Mouse (Mus musculus) hindbrain, embryonic 11.5 days (tissue): ENCODE measurements around the gene Syt14. TPM values are rescaled to one million over a fixed set of nuclear protein-coding genes. Genes with fewer than 3 reads are reported as not detected.

Experiments used
- ATAC-seq: fragments of 200-750 bp; cut with Nextera tagmentation; 2 replicates; pipeline ENCODE4 v1.8.0; 2017; ENCODE audit warnings: mild to moderate bottlenecking, moderate TSS enrichment, moderate library complexity; ENCODE audit not compliant: low FRiP score
- DNase-seq: peaks from one replicate; pipeline ENCODE4 v3.0.0-alpha.2; 2015; ENCODE audit warnings: low spot score
- H3K27ac ChIP-seq: fragments of 300-500 bp; sonication (generic); 2 replicates; pipeline ENCODE4 v1.5.1; 2014; ENCODE audit warnings: mild to moderate bottlenecking, low read depth, low read length
- H3K27me3 ChIP-seq: fragments of 300-500 bp; sonication (generic); 2 replicates; pipeline ENCODE4 v1.6.1; 2014; ENCODE audit warnings: mild to moderate bottlenecking, low read length, moderate library complexity, mixed read lengths; ENCODE audit not compliant: control insufficient read depth, insufficient read depth
- H3K36me3 ChIP-seq: fragments of 300-500 bp; sonication (generic); 2 replicates; pipeline ENCODE4 v1.6.1; 2014; ENCODE audit warnings: mild to moderate bottlenecking, low read length, moderate library complexity, mixed read lengths; ENCODE audit not compliant: control insufficient read depth, insufficient read depth
- H3K4me1 ChIP-seq: fragments of 300-500 bp; sonication (generic); replicated peaks from 2 replicates; pipeline ENCODE4 v1.6.1; 2014; ENCODE audit warnings: low read length, mixed read lengths; ENCODE audit not compliant: control insufficient read depth, insufficient read depth
- H3K4me2 ChIP-seq: fragments of 300-500 bp; sonication (generic); replicated peaks from 2 replicates; pipeline ENCODE4 v1.6.1; 2014; ENCODE audit warnings: mild to moderate bottlenecking, low read depth, low read length
- H3K4me3 ChIP-seq: fragments of 300-500 bp; sonication (generic); 2 replicates; pipeline ENCODE4 v1.5.1; 2014; ENCODE audit warnings: low read depth, low read length
- H3K9ac ChIP-seq: fragments of 300-500 bp; sonication (generic); 2 replicates; pipeline ENCODE4 v1.6.1; 2014; ENCODE audit warnings: low read depth, low read length
- H3K9me3 ChIP-seq: fragments of 300-500 bp; sonication (generic); 2 replicates; pipeline ENCODE4 v1.6.1; 2016; ENCODE audit warnings: low read length; ENCODE audit not compliant: control insufficient read depth
- WGBS: fragments of 180-500 bp; shearing (Covaris S2); extraction: QIAGEN DNeasy Blood & Tissue Kit; methylation state at CpG from one replicate; pipeline ENCODE4 v1.1.7; 2014; 5-methylcytosine and 5-hydroxymethylcytosine counted together
- polyA plus RNA-seq: library from polyadenylated mRNA; unstranded; fragments of >200 nt; fragmentation: Nextera tagmentation; extraction: Ambion mirVana; gene quantifications from 2 replicates; pipeline ENCODE4 v1.2.1, GENCODE M21; 2014

Gene Syt14
- 7.4 and 8.7 TPM in 2 replicates for polyA plus RNA-seq

DNA sequence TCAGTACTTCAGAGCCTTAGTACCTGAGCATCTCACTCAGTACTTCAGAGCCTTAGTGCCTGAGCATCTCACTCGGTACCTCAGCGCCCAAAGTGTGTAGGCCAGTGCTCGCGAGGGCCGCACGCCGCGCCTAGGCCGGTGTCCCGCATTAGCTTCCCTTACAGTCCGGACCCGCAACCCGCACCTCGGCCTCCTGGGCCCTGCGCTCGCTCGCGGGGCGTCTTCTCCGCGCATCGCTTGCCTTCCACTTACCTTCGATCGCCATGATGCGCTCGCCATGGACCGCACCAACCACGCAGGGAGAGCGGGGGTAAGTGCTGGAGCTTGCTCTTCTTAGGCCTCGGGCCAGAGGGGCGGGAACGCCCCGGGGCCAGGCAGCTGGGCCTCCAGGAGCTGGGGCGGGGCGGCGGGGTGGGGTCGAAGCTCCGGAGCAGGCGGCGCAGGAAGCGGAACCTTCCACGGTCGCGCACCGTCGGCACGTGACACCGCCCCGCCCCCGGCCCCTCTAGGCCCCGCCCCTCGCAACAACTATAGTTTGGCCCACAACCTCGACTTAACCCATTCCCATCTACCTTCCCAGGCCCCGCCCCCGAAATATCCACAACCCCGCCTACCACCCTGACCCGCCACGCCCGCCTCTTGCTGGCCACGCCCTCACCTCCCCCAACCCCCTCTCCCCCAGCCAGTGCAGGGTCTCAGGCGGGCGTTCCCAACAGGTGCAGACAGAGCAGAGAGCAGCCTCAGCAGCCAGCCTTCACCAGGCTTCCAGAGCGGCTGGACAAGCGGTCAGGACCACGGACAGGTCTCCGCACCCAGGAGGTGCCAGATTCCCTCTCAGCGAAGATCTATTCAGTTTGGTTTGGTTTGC, at the start of gene Syt14:
Gene Syt14 (minus strand): TSS at position 405 of the 868 bp plus-strand sequence.
- WGBS, result under 1% methylated on average over 62 of the region's 67 CpGs
- peak within 1 kb of the TSS; percentile 51; the same call in 1 of the 2 replicates for H3K27ac ChIP-seq
- peak within 1 kb of the TSS; percentile 65 for H3K4me2 ChIP-seq
- 0 out of 2 replicates have a peak, but pooled peaks cover 6% of the 10 kb centered on the region for H3K4me1 ChIP-seq
- DNase-seq (peak; percentile 88), ATAC-seq (peak; percentile 95)
- no peaks in the 10 kb centered on the region for H3K27me3 ChIP-seq
- H3K9ac ChIP-seq, result peak within 1 kb of the TSS; percentile 62
- no peaks in the 10 kb centered on the region for H3K36me3 ChIP-seq
- H3K9me3 ChIP-seq, result no peaks in the 10 kb centered on the region
- peak within 1 kb of the TSS; percentile 62 for H3K4me3 ChIP-seq

DNA sequence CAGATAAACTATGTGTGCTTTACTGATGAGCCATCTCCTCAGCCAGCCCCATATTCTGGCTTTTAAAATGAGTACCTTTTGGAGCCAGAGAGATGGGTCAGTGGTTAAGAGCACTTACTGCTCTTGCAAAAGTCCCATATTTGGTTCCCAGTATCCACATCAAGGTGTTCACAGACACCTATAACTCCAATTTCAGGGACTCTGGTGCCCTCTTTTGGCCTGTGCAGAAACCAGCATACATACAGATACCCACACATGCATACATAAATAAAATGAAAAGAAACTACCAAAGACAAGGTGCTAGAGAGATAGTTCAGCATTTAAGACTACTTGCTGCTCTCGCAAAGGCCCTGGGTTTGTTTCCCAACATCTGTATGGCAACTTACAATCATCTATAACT, 48.4 kb upstream of the Syt14 start:
- H3K36me3 ChIP-seq, result no peaks in the 10 kb centered on the region
- no peaks in the 10 kb centered on the region for H3K9me3 ChIP-seq
- DNase-seq (no peak), ATAC-seq (no peak)
- WGBS, result 96% methylated on average over 1 of the region's 1 CpGs
- no peak overlapping the region for H3K27ac ChIP-seq
- H3K4me2 ChIP-seq, result no peak overlapping the region
- H3K4me3 ChIP-seq, result no peak overlapping the region
- no peaks in the 10 kb centered on the region for H3K4me1 ChIP-seq
- H3K27me3 ChIP-seq, result no peaks in the 10 kb centered on the region
- no peak overlapping the region for H3K9ac ChIP-seq

DNA sequence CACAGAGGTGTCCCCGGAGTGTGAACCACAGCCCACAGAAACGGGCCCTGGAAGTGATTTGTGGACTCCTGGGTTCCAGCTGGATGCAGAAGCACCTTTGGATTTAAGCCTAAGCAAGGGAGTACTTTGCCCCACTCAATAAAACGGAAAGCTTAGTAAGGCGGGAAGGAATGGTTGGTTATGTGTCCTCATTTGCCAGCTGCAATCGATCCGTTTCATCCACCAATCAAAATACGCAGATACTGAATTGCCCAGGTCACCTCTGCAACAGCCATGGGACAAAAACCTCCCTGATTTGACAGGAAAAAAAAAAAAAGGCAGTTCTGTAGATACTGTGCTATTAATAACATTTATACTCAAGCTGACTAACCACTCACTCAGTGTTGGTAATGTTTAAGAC, 47.5 kb upstream of the Syt14 start:
- 82% methylated on average over 7 of the region's 7 CpGs for WGBS
- Histone ChIP-seq H3K4me3 (no peak overlapping the region), H3K27ac (no peak overlapping the region), H3K4me2 (no peak overlapping the region), H3K4me1 (no peaks in the 10 kb centered on the region), H3K36me3 (no peaks in the 10 kb centered on the region), H3K9me3 (no peaks in the 10 kb centered on the region), H3K27me3 (no peaks in the 10 kb centered on the region), H3K9ac (no peak overlapping the region)
- DNase-seq (no peak), ATAC-seq (no peak)

DNA sequence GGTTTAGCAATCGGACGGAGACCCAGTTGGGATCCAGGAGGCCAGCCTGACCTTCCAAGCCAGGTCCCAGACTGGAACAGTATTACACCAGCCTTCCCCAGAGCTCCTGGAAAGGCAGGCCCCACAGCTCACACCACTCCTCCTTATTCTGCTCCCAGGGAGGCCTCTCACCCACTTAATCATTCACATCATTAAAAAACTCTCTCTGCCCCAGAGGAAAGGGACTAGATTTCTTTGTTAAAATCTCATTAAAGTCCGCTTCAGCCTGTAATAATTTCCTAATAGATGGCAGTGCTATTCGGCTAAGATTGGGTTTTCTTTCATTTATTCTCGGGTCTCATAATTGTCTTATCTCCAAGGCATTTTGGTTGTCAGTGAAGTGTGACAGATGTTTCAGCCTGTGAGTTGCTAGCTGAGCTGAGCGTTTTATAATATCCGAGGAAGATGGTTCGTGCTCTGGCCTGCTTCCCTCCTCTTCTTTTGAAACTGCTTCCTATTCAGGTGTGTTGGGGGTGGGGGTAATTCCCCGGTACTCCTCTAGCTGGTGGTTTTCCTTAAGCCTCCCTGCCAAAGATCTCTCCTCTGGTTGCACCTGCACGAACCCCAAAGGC, 46.8 kb upstream of the Syt14 start:
- DNase-seq, result no peak
- peak overlapping the region; percentile 25; the same call in 1 of the 2 replicates for H3K27ac ChIP-seq
- WGBS, result 56% methylated on average over 10 of the region's 10 CpGs

DNA sequence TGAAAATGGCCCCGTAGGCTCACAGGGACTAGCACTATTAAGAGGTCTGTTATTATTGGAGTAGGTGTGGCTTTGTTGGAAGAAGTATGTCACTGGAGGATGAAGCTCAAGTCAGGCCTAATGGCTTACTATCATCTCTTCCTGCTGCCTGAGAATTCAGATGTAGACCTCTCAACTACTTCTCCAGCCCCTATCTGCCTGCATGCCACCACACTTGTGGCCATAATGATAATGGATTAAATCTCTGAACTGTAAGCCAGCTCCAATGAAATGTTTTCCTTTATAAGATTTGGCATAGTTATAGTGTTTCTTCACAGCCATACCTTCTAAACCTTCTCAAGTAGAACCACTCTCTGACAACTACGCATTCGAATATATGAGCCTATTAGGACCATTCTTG, 27.0 kb upstream of the Syt14 start:
- no peaks in the 10 kb centered on the region for H3K27me3 ChIP-seq
- H3K9ac ChIP-seq, result no peak overlapping the region
- H3K9me3 ChIP-seq, result no peaks in the 10 kb centered on the region
- H3K36me3 ChIP-seq, result no peaks in the 10 kb centered on the region
- ATAC-seq (no peak), DNase-seq (no peak)
- H3K4me1 ChIP-seq, result no peaks in the 10 kb centered on the region
- H3K27ac ChIP-seq, result no peak overlapping the region
- WGBS, result 85% methylated on average over 3 of the region's 3 CpGs
- H3K4me2 ChIP-seq, result no peak overlapping the region
- H3K4me3 ChIP-seq, result no peak overlapping the region

More for the DNA sequence above, 46.8 kb upstream of the Syt14 start:
- H3K36me3 ChIP-seq, result no peaks in the 10 kb centered on the region
- no peaks in the 10 kb centered on the region for H3K27me3 ChIP-seq
- no peak overlapping the region for H3K4me3 ChIP-seq
- H3K9ac ChIP-seq, result no peak overlapping the region
- no peaks in the 10 kb centered on the region for H3K4me1 ChIP-seq
- no peak overlapping the region for H3K4me2 ChIP-seq
- no peak; the same call in 1 of the 2 replicates for ATAC-seq
- H3K9me3 ChIP-seq, result no peaks in the 10 kb centered on the region

DNA sequence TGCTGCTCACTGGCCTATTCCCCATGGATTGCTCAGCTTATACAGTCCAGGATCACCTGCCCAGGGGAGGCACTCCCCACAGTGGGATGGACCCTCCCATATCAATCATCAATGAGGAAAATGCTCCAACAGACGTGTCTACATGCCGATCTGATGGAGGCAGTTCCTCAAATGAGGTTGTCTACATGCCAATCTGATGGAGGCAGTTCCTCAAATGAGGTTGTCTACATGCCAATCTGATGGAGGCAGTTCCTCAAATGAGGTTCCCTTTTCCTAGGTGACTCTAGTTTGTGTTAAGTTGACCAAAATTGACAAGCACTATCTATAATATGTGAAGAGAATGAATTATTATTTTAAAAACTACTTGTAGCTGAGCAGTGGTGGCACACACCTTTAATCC, 24.6 kb upstream of the Syt14 start:
- 82% methylated on average over 2 of the region's 2 CpGs for WGBS
- no peak for ATAC-seq

DNA sequence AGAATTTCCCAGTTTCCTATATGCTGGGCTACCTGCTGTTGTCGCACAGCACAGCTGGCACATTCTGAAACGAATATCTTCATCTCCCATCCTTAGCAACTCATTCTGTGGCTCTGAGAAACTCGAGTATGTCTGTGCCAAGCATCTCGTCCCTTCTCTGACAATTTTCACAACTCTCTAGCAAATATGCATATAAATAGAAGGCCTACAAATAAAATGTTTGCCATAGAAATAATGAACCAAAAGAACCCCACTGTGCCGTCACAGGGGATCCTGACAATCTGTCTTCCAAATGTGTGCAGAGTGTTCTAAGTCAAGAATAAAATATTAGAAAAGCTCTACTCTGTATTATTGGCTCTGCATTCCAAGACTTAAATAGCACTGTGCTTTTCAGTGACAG, 24.0 kb upstream of the Syt14 start:
- no peak overlapping the region for H3K4me3 ChIP-seq
- H3K9ac ChIP-seq, result no peak overlapping the region
- H3K4me2 ChIP-seq, result no peak overlapping the region
- H3K4me1 ChIP-seq, result no peaks in the 10 kb centered on the region
- H3K36me3 ChIP-seq, result no peaks in the 10 kb centered on the region
- ATAC-seq, result no peak
- WGBS, result 75% methylated on average over 5 of the region's 5 CpGs
- no peak overlapping the region for H3K27ac ChIP-seq
- no peaks in the 10 kb centered on the region for H3K27me3 ChIP-seq
- no peaks in the 10 kb centered on the region for H3K9me3 ChIP-seq
- DNase-seq, result no peak

More for the DNA sequence above, 24.6 kb upstream of the Syt14 start:
- DNase-seq, result no peak
- H3K4me3 ChIP-seq, result no peak overlapping the region
- H3K9ac ChIP-seq, result no peak overlapping the region
- no peaks in the 10 kb centered on the region for H3K36me3 ChIP-seq
- H3K27me3 ChIP-seq, result no peaks in the 10 kb centered on the region
- H3K27ac ChIP-seq, result no peak overlapping the region
- no peak overlapping the region for H3K4me2 ChIP-seq
- H3K4me1 ChIP-seq, result no peaks in the 10 kb centered on the region
- H3K9me3 ChIP-seq, result no peaks in the 10 kb centered on the region

DNA sequence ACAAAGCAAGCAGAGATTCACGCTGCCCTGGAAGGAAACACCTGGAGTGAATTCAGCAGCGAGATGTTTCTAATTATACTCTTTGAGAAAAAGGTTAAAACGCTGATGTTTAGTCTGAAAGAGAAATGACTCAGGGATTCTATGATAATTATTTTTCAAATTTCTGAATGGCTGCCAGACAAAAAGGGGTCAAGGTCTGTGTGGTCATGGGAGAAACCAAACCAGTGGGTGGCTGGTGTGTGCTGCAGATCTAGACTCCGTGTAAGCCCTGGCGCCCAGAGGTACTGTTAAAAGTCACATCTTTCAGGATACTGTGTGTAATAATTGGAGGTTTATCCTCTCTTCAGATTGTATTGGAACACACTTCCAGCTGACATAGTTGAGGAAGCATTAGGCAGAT, 18.8 kb upstream of the Syt14 start:
- WGBS, result 84% methylated on average over 5 of the region's 5 CpGs
- Histone ChIP-seq H3K4me2 (no peak overlapping the region), H3K9ac (no peak overlapping the region), H3K4me1 (no peaks in the 10 kb centered on the region), H3K9me3 (no peaks in the 10 kb centered on the region), H3K27me3 (no peaks in the 10 kb centered on the region), H3K4me3 (no peak overlapping the region), H3K36me3 (no peaks in the 10 kb centered on the region), H3K27ac (no peak overlapping the region)
- ATAC-seq (no peak), DNase-seq (no peak)
